Mouse (Mus musculus): ENCODE results near the gene Zmynd11.

DNA sequence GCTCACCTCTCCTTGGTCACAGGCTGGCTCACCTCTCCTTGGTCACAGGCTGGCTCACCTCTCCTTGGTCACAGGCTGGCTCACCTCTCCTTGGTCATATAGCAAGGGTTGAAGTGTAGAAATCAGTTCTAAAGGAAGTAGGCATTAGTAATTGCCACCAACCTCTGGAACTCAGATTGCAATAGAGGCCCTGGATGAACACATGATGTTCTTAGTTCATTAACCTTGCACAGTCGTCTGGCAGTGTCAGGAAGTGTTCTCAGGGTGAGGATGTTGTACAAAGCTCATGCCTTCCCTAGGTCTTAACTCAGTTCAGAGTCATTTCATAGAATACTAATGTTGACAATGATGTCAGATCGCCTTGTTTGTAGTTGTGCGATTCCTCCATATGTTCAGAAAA lies 112.1 kb downstream of the Zmynd11 start:
- no peak for TF ChIP-seq CTCF (IDR thresholded peaks at IDR 0.05; ENCODE audit: borderline replicate concordance, extremely low read depth, insufficient read depth, insufficient read length)
- TF ChIP-seq POLR2A (IDR thresholded peaks at IDR 0.05; ENCODE audit: borderline replicate concordance, extremely low read depth, insufficient read depth, insufficient read length, poor library complexity, severe bottlenecking), result no peak
